Mouse (Mus musculus) heart, postnatal 36 days (tissue): ENCODE measurements around the gene Cluh. TPM values are rescaled to one million over a fixed set of nuclear protein-coding genes. Genes with fewer than 3 reads are reported as not detected.
A peak's percentile ranks its signal among the peaks of the same experiment; 100 is the strongest.

Source experiments
- DNase-seq, 2 experiments: peaks; one replicate each; pipeline ENCODE4 v3.0.0; 2021 to 2022
- intact Hi-C: fragments of 180-260 bp; cut with DNase I; formaldehyde crosslinking; loops from one replicate; pipeline ENCODE4 v1.15.1; 2025
- total RNA-seq, 2 experiments: library from RNA; stranded (reverse); gene quantifications; 2 replicates each; pipeline ENCODE4 v1.2.3; 2021

Cluh gene
- total RNA-seq, 2 experiments from 2014 or later = 221 to 229 TPM

DNA sequence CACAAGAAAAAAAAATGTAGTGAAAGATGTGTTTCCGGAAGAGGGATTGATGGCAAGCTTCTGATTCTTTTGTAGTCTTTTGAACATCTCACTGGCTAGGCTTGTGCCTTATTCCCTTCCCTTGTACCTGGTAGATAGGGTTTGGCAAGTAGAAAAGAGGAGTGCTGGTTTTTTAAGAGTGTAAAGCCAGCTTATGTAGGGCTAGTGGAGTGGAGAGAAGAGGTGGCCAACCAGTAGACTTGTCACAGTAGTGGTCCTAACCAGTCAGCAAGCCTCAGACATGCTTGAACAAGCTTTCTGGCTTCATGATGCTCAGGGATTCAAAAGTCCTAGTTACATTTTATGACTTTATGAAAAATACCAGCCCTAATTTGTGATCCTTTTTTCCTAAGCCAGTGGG, 21.7 kb downstream of the Cluh start:
- DNase-seq = no peak
- intact Hi-C loops = no loop called here

- no peak for DNase-seq
- intact Hi-C loops = no loop called here
Measured at GRCm38 (mm10) chr11:74671839-74672238, 22.5 kb downstream of the Cluh start.

DNA sequence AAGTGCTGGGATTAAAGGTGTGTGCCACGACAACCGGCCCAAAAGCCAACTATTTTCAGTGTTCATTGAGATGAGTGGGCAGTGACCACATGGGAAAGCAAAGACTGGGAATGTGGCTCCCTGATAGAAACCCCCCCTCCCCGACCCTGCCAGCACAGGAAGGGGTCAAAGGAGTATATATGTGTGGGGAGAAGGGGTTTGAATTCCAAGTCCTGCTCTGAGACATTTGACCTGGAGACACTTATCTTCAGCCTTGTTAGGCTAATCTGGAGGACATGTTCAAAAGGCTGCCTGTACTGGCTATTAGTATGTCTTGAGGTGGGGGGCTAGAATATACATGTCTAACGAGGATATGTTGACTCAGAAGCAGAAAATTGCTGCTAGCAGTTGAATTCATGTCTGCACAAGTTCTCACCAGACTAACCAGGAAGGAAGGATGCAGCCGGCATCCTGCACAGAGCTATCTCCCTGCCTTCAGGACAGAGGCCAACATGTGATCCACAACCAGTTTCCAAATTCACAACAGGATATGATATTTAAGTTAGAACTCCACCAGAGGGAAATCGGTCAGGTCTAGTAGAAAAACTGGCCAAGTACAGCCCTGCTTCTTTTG, 23.7 kb downstream of the Cluh start:
- no peak for DNase-seq
- intact Hi-C loops = no loop called here

DNA sequence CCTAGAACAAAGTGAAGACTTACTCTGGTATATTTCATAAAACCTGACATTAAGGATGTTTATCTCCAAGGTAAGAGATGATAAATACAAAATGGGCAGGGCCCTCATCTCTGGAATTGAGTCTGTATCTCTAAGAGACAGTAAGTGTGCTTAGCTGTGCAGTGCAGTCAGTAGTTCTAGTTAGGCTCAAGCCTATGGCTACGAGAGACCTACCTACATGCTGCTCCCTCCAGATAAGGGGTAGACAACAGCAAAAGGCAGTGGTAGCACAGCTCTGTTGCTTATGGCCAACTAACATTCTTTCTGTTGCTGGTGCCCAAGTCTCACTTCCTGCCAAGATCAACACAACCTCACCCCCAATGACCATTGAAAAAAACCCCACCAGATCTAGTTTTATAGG, 24.3 kb downstream of the Cluh start:
- DNase-seq = no peak
- intact Hi-C loops = no loop called here

DNA sequence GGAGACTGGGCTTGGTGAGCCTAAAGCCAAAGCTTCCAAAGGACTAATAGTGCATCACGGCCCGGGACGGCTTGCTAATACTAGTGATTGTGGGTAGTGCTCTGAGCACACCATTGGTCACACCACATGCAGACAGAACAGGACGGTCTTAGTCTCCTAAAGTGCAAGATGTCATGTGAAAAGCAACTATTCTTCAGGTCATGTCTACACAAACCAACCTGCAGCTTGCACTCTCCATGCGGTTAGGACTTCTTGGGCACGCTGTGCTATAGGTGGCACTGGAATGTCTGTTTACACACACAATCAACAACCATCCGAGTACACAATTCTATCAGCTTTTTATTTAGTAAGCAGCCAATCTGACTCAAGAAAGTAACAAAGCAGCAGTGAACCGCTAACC, 25.4 kb downstream of the Cluh start:
- no peak for DNase-seq
- intact Hi-C loops = no loop called here

DNA sequence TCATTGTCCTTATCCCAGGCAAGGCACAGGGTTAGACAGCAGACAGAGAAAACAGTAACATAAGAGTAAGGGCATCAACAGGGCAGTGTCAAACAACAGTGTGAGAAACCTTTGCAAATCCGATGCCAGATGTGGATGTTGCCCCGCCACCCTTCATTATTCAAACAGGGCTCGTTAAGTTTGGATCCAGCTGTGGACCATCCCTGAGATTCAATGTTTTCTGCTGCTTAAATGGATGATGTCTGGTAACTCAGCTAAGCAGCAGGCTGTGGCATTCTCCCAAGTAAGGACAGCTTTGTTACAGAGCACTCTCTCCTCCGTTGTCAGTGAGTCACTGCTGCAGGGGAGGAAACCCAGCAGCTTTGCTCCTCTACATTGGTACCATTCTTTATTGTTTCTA, 25.9 kb downstream of the Cluh start:
- intact Hi-C loops = no loop called here
- no peak for DNase-seq

DNA sequence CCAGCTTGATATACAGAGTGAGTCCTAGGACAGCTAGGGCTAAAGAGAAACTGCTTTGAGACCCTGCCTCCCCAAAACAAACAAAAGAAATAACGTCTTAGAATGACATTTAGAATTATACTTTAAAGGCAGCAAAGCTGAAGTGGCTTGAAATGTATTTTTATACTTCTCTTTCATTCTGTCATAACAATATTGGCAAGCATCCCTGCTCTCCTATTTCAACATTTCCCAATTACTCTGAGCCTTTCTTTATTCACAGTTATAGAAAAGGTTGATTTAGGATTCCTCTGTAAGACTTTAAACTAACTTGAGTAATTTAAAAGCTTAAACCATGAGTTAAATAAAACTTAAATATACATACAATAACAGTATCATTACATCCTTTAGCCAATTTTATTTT, 42.9 kb downstream of the Cluh start:
- DNase-seq = no peak
- intact Hi-C loops = no loop called here

GRCm38 (mm10) chr11:74699505-74699904, 50.2 kb downstream of the Cluh start:
- no peak for DNase-seq
- intact Hi-C loops = no loop called here

DNA sequence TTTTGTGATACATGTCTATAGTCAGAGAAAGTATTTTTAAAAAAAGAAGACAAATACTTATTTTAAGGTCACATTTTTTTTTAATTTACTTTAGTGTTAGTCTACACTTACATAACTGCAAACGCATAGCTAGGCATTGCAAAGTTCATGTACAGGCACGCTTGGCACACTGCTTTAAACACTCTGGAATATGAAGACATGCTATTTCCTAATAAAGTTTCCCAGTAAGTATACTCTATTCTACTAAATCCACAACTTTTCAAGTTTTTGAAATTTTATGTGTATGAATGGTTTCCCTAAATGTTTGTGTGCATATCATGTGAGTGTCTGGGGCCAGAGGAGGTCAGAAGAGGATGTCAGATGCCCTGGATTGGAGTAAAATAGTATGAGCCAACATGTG, 54.8 kb downstream of the Cluh start:
- DNase-seq = no peak
- intact Hi-C loops = no loop called here

DNA sequence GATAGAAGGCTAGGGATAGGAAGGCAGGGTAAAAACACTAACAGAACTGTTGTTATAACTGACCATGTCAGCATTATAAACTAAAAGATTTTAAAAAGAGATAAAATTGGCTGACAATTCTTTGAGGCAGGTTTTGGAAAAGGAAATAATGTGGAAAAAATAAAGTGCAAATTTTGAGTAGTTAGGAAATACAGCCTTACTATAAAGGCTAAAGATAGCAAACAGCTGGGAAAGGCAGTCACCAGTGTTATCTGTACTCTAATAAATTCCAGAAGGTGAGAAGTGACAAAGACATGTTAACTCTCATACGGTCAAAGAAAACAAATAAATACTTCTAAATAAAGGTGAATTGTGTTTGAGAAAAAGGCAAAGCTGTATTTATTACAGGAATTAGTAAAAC, 59.5 kb downstream of the Cluh start:
- intact Hi-C loops = no loop called here
- no peak for DNase-seq

GRCm38 (mm10) chr11:74710671-74711070, 61.4 kb downstream of the Cluh start:
- DNase-seq = no peak
- intact Hi-C loops = no loop called here

DNA sequence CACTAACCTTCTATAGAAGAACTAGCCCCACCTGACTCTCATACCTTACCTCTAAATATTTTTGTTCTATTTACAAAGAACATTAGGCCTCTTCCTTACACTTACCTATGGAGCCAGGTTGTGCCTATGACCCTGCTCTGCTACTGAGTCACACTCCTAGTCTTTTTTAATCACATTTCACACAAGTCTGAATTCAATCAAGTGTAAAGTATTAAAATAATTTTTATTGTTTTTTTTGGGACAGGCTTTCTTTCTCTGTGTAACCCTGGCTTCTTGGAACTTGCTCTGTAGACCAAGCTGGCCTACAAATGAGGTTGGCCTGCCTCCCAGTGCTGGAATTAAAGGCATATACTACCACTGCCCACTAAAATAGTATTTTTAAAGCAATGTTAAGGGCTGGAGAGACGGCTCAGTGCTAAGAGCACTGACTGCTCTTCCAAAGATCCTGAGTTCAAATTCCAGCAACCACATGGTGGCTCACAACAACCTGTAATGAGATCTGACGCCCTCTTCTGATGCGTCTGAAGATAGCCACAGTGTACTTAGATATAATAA, 66.8 kb downstream of the Cluh start:
- peak; percentile 35 to 39 for DNase-seq
- intact Hi-C loops = no loop called here

Other genes starting within 250 kb of the Cluh start
- gene Rap1gap2, start 38.6 kb upstream of the Cluh start, total RNA-seq = 10 to 100 TPM; 74.1 to 86.6 TPM
- under 1 TPM; 0.33 to 0.36 TPM for gene Ccdc92b, start 29.9 kb upstream of the Cluh start, total RNA-seq
- 100 to 1,000 TPM; 201 to 204 TPM for gene Pafah1b1, start 75.2 kb downstream of the Cluh start, total RNA-seq
- gene Mettl16, start 121.3 kb downstream of the Cluh start, total RNA-seq = 10 to 100 TPM; 13.0 to 13.8 TPM
- 10 to 100 TPM; 11.4 to 11.9 TPM for gene Mnt, start 181.4 kb downstream of the Cluh start, total RNA-seq
- 1 to 10 TPM; 6.1 to 6.2 TPM for gene Sgsm2, start 247.6 kb downstream of the Cluh start, total RNA-seq
- gene Tsr1, start 248.6 kb downstream of the Cluh start, total RNA-seq = 10 to 100 TPM; 19.7 to 20.2 TPM